Mouse (Mus musculus) bone marrow, adult 2 months (tissue): ENCODE results near the gene Ppp1cc.

Experiments used
- CTCF ChIP-seq: fragments of 200-500 bp; IDR thresholded peaks from 2 replicates; pipeline ENCODE4 v1.5.1; 2011; ENCODE audit warnings: low read length, control low read depth; ENCODE audit not compliant: control insufficient read depth, insufficient read depth
- POLR2A ChIP-seq: fragments of 200-500 bp; IDR thresholded peaks from 2 replicates; pipeline ENCODE4 v1.6.1; 2011; ENCODE audit warnings: low read depth, mild to moderate bottlenecking, control low read depth, low read length, borderline replicate concordance; ENCODE audit not compliant: control insufficient read depth

DNA sequence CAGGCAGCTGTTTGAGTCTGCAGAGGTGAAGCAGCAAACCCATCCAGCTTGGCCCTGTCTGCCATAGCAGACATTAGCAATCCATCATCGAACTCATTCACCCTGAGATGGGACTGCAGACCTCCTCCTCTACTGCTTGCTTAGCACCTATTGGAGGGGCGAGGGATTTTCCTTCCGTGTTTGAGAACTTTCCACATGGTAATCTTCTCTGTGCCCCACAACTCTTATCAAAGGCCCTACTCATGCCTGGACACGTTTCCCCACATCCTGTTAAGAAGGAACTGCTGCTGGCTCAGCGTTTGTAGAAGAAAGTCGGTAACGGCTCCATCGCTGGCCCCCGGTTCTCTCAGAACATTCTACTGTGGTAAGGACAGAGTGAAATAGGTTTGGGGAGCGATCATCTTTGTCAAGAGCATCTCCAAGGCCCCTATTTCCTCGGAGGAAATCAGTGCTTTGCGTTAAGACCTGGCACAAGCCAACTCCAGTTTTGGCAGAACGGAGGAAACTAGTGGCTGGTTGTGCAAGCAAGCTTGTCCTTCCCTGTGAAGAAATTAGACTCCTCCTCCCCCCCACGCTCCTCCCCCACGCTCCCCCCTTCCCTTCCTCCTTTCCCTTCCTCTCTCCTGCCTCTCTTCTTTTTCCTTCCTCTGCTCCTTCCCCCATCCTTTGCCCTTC, 12.6 kb upstream of the Ppp1cc start:
- no peak for TF ChIP-seq POLR2A
- TF ChIP-seq CTCF = no peak
